ENCODE assay signal across 8 mouse cellular contexts in the genomic region with DNA sequence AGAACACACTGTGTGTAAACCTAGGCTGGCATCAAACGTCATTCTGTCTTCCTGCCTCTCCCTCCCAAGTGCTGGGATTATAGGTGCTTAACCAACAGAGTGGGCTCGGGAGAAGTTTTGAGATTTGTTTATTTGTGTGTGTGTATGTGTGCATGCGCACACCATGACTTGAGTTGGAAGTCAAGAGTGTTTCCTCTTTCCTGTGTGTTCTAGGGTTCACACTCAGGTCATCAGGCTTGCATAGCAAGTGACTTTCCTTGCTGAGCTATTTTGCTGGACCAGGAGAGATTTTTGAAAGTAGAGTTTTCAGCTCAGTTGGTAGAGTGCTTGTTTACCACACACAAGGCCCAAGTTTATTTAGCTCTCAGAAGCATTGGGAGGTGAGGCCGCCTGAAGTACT. TPM values are rescaled to one million over a fixed set of nuclear protein-coding genes. Genes with fewer than 3 reads are reported as not detected.
DNase-seq lines count a peak whose midpoint lies in the region; ATAC-seq and TF ChIP-seq lines count a peak whose summit lies in the region.

No protein-coding gene starts in this region.

- H3K27me3 ChIP-seq in forebrain, embryonic 15.5 days = no peaks in the 10 kb centered on the region
- no peaks in the 10 kb centered on the region for H3K27me3 ChIP-seq in limb, embryonic 11.5 days (ENCODE audit: control insufficient read depth, insufficient read depth, low read length)
- H3K27me3 ChIP-seq in midbrain, postnatal 0 days (ENCODE audit: insufficient read depth, low read length) = no peaks in the 10 kb centered on the region

- 0 out of 2 replicates have a peak overlapping the region, but pooled peaks have one; percentile 0 for H3K4me2 ChIP-seq in forebrain, embryonic 15.5 days (replicated peaks)
- H3K4me2 ChIP-seq in limb, embryonic 11.5 days (ENCODE audit: low read depth, severe bottlenecking) = peak overlapping the region; percentile 17; the same call in 1 of the 2 replicates
- peak overlapping the region; percentile 6; the same call in 1 of the 2 replicates for H3K4me2 ChIP-seq in midbrain, postnatal 0 days (ENCODE audit: low read depth, low read length, poor library complexity, severe bottlenecking)

- no peak overlapping the region for H3K9ac ChIP-seq in forebrain, embryonic 15.5 days (replicated peaks)
- H3K9ac ChIP-seq in limb, embryonic 11.5 days (ENCODE audit: low read length) = no peak overlapping the region
- H3K9ac ChIP-seq in midbrain, postnatal 0 days (replicated peaks; ENCODE audit: low read length, poor library complexity, severe bottlenecking) = no peak overlapping the region

- intact Hi-C loops in heart, postnatal 10 days (cut with DNase I) = no loop called here

- DNase-seq in heart, adult 11 months = peak; percentile 68
- DNase-seq in heart, postnatal 10 days = no peak
- DNase-seq in limb, embryonic 11.5 days (ENCODE audit: low spot score) = no peak
- no peak for DNase-seq in midbrain, postnatal 0 days (ENCODE audit: low spot score)
- DNase-seq in thymus, adult 18-20 months = no peak
- DNase-seq in cerebellum, adult 9-10 months = no peak
- DNase-seq in retina, embryonic 14.5 days (ENCODE audit: low spot score) = no peak

- H3K27ac ChIP-seq in forebrain, embryonic 15.5 days (replicated peaks) = no peak overlapping the region
- no peak overlapping the region for H3K27ac ChIP-seq in limb, embryonic 11.5 days (replicated peaks; ENCODE audit: low read depth, low read length)
- no peak overlapping the region; the same call in 1 of the 2 replicates for H3K27ac ChIP-seq in midbrain, postnatal 0 days (ENCODE audit: low read depth, low read length)

- no peaks in the 10 kb centered on the region for H3K9me3 ChIP-seq in forebrain, embryonic 15.5 days
- no peaks in the 10 kb centered on the region for H3K9me3 ChIP-seq in limb, embryonic 11.5 days (ENCODE audit: control insufficient read depth, low read length)
- no peaks in the 10 kb centered on the region for H3K9me3 ChIP-seq in midbrain, postnatal 0 days (ENCODE audit: low read length)

- no peak overlapping the region for H3K4me3 ChIP-seq in forebrain, embryonic 15.5 days
- H3K4me3 ChIP-seq in limb, embryonic 11.5 days (ENCODE audit: low read depth, low read length) = no peak overlapping the region
- no peak overlapping the region for H3K4me3 ChIP-seq in midbrain, postnatal 0 days (ENCODE audit: low read depth, low read length)

- H3K4me1 ChIP-seq in forebrain, embryonic 15.5 days = peaks cover 25% of the 10 kb centered on the region
- H3K4me1 ChIP-seq in limb, embryonic 11.5 days (ENCODE audit: control insufficient read depth, insufficient read depth, low read length) = peaks cover 9% of the 10 kb centered on the region
- H3K4me1 ChIP-seq in midbrain, postnatal 0 days (ENCODE audit: insufficient read depth, low read length) = peaks cover 17% of the 10 kb centered on the region; the same call in 1 of the 2 replicates

- TF ChIP-seq CTCF in midbrain, postnatal 0 days (IDR thresholded peaks at IDR 0.05) = no peak

- H3K36me3 ChIP-seq in forebrain, embryonic 15.5 days = peaks cover 20% of the 10 kb centered on the region
- peaks cover 5% of the 10 kb centered on the region; the same call in 1 of the 2 replicates for H3K36me3 ChIP-seq in limb, embryonic 11.5 days (ENCODE audit: control insufficient read depth, insufficient read depth, low read length)
- H3K36me3 ChIP-seq in midbrain, postnatal 0 days (ENCODE audit: insufficient read depth, low read length) = peaks cover 13% of the 10 kb centered on the region; the same call in 1 of the 2 replicates

- 75% methylated on average over 4 of the region's 4 CpGs for WGBS in forebrain, embryonic 15.5 days
- 64% methylated on average over 4 of the region's 4 CpGs for WGBS in limb, embryonic 11.5 days
- 66% methylated on average over 4 of the region's 4 CpGs for WGBS in midbrain, postnatal 0 days

- no peak for ATAC-seq in forebrain, embryonic 15.5 days (replicated peaks)
- no peak for ATAC-seq in limb, embryonic 11.5 days (ENCODE audit: insufficient number of reproducible peaks, low FRiP score, low TSS enrichment, low read depth)
- no peak for ATAC-seq in midbrain, postnatal 0 days (ENCODE audit: low FRiP score)

RNA-seq across cellular contexts. Expression of a gene that starts 1.8 kb away (rescaled TPM):
- total RNA-seq in heart, postnatal 10 days (2021) = 10 to 100 TPM; 35.4 to 39.4 TPM
- 48.8 and 49.8 TPM in 2 replicates for polyA plus RNA-seq in forebrain, embryonic 15.5 days (2015; fragmentation: Nextera tagmentation; extraction: Ambion mirVana)
- 51.8 and 63.2 TPM in 2 replicates for polyA plus RNA-seq in limb, embryonic 11.5 days (2014; fragmentation: Nextera tagmentation; extraction: Ambion mirVana)
- total RNA-seq in midbrain, postnatal 0 days (2014; rRNA removed) = 38.0 and 43.8 TPM in 2 replicates
- 16.0 and 20.4 TPM in 2 replicates for polyA plus RNA-seq in midbrain, postnatal 0 days (2015; fragmentation: Nextera tagmentation; extraction: Ambion mirVana)
